Mouse (Mus musculus) G1E-ER4 (cell line): ENCODE measurements around the gene Pimreg. TPM values are rescaled to one million over a fixed set of nuclear protein-coding genes. Genes with fewer than 3 reads are reported as not detected.

Source experiments
- GATA1 ChIP-seq: IDR thresholded peaks from one replicate; pipeline ENCODE4 v1.8.0; 2012; ENCODE audit warnings: low read length, inconsistent platforms
- polyA plus RNA-seq: library from polyadenylated mRNA; stranded (reverse); fragments of >175 nt; gene quantifications from 2 replicates; pipeline ENCODE4 v1.2.3, GENCODE M21; 2012

The Pimreg gene
- polyA plus RNA-seq, 1 experiment: not detected

- no peak for TF ChIP-seq GATA1
These were observed 19.0 kb upstream of the Pimreg start for GRCm38 (mm10) chr11:72022827-72023226.

GRCm38 (mm10) chr11:72023581-72023980 lies 18.3 kb upstream of the Pimreg start:
- TF ChIP-seq GATA1: no peak

GRCm38 (mm10) chr11:72024193-72024781 lies 17.5 kb upstream of the Pimreg start:
- TF ChIP-seq GATA1: no peak

- TF ChIP-seq GATA1: no peak
These were observed 16.0 kb upstream of the Pimreg start for GRCm38 (mm10) chr11:72025843-72026242.

- no peak for TF ChIP-seq GATA1
These were observed 15.3 kb upstream of the Pimreg start for GRCm38 (mm10) chr11:72026516-72026915.

GRCm38 (mm10) chr11:72027836-72028235 lies 14.0 kb upstream of the Pimreg start:
- no peak for TF ChIP-seq GATA1

GRCm38 (mm10) chr11:72029143-72029542 lies 12.7 kb upstream of the Pimreg start:
- no peak for TF ChIP-seq GATA1

GRCm38 (mm10) chr11:72031353-72031752 lies 10.5 kb upstream of the Pimreg start:
- TF ChIP-seq GATA1: no peak

- no peak for TF ChIP-seq GATA1
These were observed 9.7 kb upstream of the Pimreg start for GRCm38 (mm10) chr11:72032091-72032490.

- TF ChIP-seq GATA1: no peak
These were observed 9.2 kb upstream of the Pimreg start for GRCm38 (mm10) chr11:72032589-72032988.

GRCm38 (mm10) chr11:72037409-72037808 lies 4.4 kb upstream of the Pimreg start, which contains the start of gene Aipl1:
Aipl1 (minus strand) TSS chr11:72037509.
- no peak for TF ChIP-seq GATA1

GRCm38 (mm10) chr11:72037996-72038395 lies 3.8 kb upstream of the Pimreg start:
- no peak for TF ChIP-seq GATA1

GRCm38 (mm10) chr11:72039599-72040386 lies 2.0 kb upstream of the Pimreg start:
- no peak for TF ChIP-seq GATA1

- TF ChIP-seq GATA1: no peak
These were observed 503 bp upstream of the Pimreg start for GRCm38 (mm10) chr11:72041290-72041767.

GRCm38 (mm10) chr11:72042631-72043030 lies 799 bp downstream of the Pimreg start:
- no peak for TF ChIP-seq GATA1

- no peak for TF ChIP-seq GATA1
These were observed 2.4 kb downstream of the Pimreg start for GRCm38 (mm10) chr11:72044231-72044630.

- no peak for TF ChIP-seq GATA1
These were observed 6.9 kb downstream of the Pimreg start for GRCm38 (mm10) chr11:72048730-72049129.

- no peak for TF ChIP-seq GATA1
These were observed 7.4 kb downstream of the Pimreg start for GRCm38 (mm10) chr11:72049171-72049759.
